Mouse (Mus musculus): ENCODE data around the gene Adgrd1. TPM values are rescaled to one million over a fixed set of nuclear protein-coding genes. Genes with fewer than 3 reads are reported as not detected.

Adgrd1 gene
- polyA plus RNA-seq, 1 experiment from 2014 or later = 0.06 TPM

- H3K4me3 ChIP-seq = no peak overlapping the region
- no peak overlapping the region for H3K4me2 ChIP-seq (replicated peaks)
- no peak overlapping the region for H3K27ac ChIP-seq
- 88% methylated on average over 8 of the region's 8 CpGs for WGBS
- peaks cover 5% of the 10 kb centered on the region; the same call in 1 of the 2 replicates for H3K4me1 ChIP-seq
- H3K27me3 ChIP-seq (replicated peaks) = 0 out of 2 replicates have a peak, but pooled peaks cover 5% of the 10 kb centered on the region
- H3K36me3 ChIP-seq = no peaks in the 10 kb centered on the region
- no peak overlapping the region for H3K9ac ChIP-seq
- no peaks in the 10 kb centered on the region for H3K9me3 ChIP-seq
- no peak for ATAC-seq (ENCODE audit: low FRiP score, low read depth)
Observed at GRCm38 (mm10) chr5:129066541-129067230, 29.9 kb upstream of the Adgrd1 start.

GRCm38 (mm10) chr5:129067231-129067834 lies 29.2 kb upstream of the Adgrd1 start:
- peaks cover 5% of the 10 kb centered on the region; the same call in 1 of the 2 replicates for H3K4me1 ChIP-seq
- H3K4me3 ChIP-seq = no peak overlapping the region
- 0 out of 2 replicates have a peak, but pooled peaks cover 3% of the 10 kb centered on the region for H3K27me3 ChIP-seq (replicated peaks)
- H3K36me3 ChIP-seq = no peaks in the 10 kb centered on the region
- no peak overlapping the region for H3K27ac ChIP-seq
- no peak overlapping the region for H3K4me2 ChIP-seq (replicated peaks)
- no peak for ATAC-seq (ENCODE audit: low FRiP score, low read depth)
- H3K9ac ChIP-seq = no peak overlapping the region
- 79% methylated on average over 13 of the region's 13 CpGs for WGBS
- H3K9me3 ChIP-seq = no peaks in the 10 kb centered on the region

GRCm38 (mm10) chr5:129071761-129072280 lies 24.7 kb upstream of the Adgrd1 start:
- WGBS = 72% methylated on average over 14 of the region's 14 CpGs
- no peaks in the 10 kb centered on the region for H3K27me3 ChIP-seq (replicated peaks)
- no peak for ATAC-seq (ENCODE audit: low FRiP score, low read depth)
- H3K4me1 ChIP-seq = no peaks in the 10 kb centered on the region; the same call in 1 of the 2 replicates
- H3K4me3 ChIP-seq = no peak overlapping the region
- no peaks in the 10 kb centered on the region for H3K36me3 ChIP-seq
- H3K9ac ChIP-seq = no peak overlapping the region
- no peak overlapping the region for H3K27ac ChIP-seq
- H3K9me3 ChIP-seq = no peaks in the 10 kb centered on the region
- H3K4me2 ChIP-seq (replicated peaks) = no peak overlapping the region

- H3K27ac ChIP-seq = no peak overlapping the region
- no peak for ATAC-seq (ENCODE audit: low FRiP score, low read depth)
- H3K36me3 ChIP-seq = no peaks in the 10 kb centered on the region
- H3K27me3 ChIP-seq (replicated peaks) = no peaks in the 10 kb centered on the region
- H3K9ac ChIP-seq = no peak overlapping the region
- H3K4me1 ChIP-seq = no peaks in the 10 kb centered on the region; the same call in 1 of the 2 replicates
- no peak overlapping the region for H3K4me3 ChIP-seq
- no peak overlapping the region for H3K4me2 ChIP-seq (replicated peaks)
- 79% methylated on average over 6 of the region's 6 CpGs for WGBS
- H3K9me3 ChIP-seq = no peaks in the 10 kb centered on the region
Observed at GRCm38 (mm10) chr5:129073404-129073803, 23.1 kb upstream of the Adgrd1 start.

GRCm38 (mm10) chr5:129076098-129076497 lies 20.5 kb upstream of the Adgrd1 start:
- WGBS = 86% methylated on average over 6 of the region's 6 CpGs
- ATAC-seq (ENCODE audit: low FRiP score, low read depth) = no peak

DNA sequence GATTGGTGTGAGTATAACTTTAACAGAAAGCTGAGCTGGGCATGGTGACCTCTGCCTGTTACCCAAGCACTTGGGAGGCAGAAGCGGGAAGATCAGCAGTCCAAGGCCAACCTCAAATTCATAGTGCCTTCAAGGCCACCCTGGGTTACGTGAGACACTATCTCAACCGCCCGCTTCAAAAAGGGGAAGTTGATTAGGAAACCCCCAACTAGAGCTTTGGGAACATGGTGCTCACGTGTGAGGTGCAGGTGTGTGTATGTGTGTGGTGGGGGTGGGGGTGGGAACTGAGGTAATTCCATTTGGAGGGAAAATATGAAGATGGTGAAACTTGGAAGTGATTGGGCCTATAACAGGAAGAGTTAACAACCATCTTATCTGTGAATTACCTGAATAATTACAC lies 19.3 kb upstream of the Adgrd1 start:
- ATAC-seq (ENCODE audit: low FRiP score, low read depth) = no peak
- 88% methylated on average over 5 of the region's 5 CpGs for WGBS

More at GRCm38 (mm10) chr5:129076098-129076497, 20.5 kb upstream of the Adgrd1 start:
- Histone ChIP-seq H3K36me3 (no peaks in the 10 kb centered on the region), H3K27ac (no peak overlapping the region), H3K27me3 (replicated peaks) (no peaks in the 10 kb centered on the region), H3K4me3 (no peak overlapping the region), H3K4me1 (no peaks in the 10 kb centered on the region; the same call in 1 of the 2 replicates), H3K9ac (no peak overlapping the region), H3K9me3 (no peaks in the 10 kb centered on the region), H3K4me2 (replicated peaks) (no peak overlapping the region)

GRCm38 (mm10) chr5:129081521-129081920 lies 15.0 kb upstream of the Adgrd1 start:
- Histone ChIP-seq H3K9me3 (no peaks in the 10 kb centered on the region), H3K4me3 (no peak overlapping the region), H3K36me3 (no peaks in the 10 kb centered on the region), H3K4me1 (no peaks in the 10 kb centered on the region), H3K27me3 (replicated peaks) (no peaks in the 10 kb centered on the region), H3K4me2 (replicated peaks) (no peak overlapping the region), H3K27ac (no peak overlapping the region), H3K9ac (no peak overlapping the region)
- ATAC-seq (ENCODE audit: low FRiP score, low read depth) = no peak
- 86% methylated on average over 7 of the region's 7 CpGs for WGBS

More for the DNA sequence above, 19.3 kb upstream of the Adgrd1 start:
- H3K4me1 ChIP-seq = no peaks in the 10 kb centered on the region; the same call in 1 of the 2 replicates
- H3K4me2 ChIP-seq (replicated peaks) = no peak overlapping the region
- no peaks in the 10 kb centered on the region for H3K9me3 ChIP-seq
- H3K27me3 ChIP-seq (replicated peaks) = no peaks in the 10 kb centered on the region
- no peak overlapping the region for H3K4me3 ChIP-seq
- no peaks in the 10 kb centered on the region for H3K36me3 ChIP-seq
- no peak overlapping the region for H3K27ac ChIP-seq
- no peak overlapping the region for H3K9ac ChIP-seq

DNA sequence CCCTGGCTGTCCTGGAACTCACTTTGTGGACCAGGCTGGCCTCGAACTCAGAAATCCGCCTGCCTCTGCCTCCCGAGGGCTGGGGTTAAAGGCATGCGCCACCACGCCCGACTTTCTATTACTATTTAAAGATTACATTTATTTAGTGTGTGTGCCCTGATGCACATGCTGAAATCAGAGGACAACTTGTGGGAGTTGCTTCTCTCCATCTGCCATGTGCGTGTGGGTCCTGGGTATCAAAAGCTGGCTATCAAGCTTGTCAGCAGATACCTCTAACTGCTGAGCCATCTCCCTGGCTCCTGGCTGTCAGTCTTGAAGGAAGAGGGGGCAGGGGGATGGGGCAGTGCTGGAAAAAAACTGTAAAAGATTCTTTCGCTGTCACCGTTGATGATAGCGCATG lies 11.4 kb upstream of the Adgrd1 start:
- WGBS = 89% methylated on average over 10 of the region's 10 CpGs
- no peaks in the 10 kb centered on the region for H3K27me3 ChIP-seq (replicated peaks)
- no peak overlapping the region for H3K9ac ChIP-seq
- no peak overlapping the region for H3K27ac ChIP-seq
- no peak for ATAC-seq (ENCODE audit: low FRiP score, low read depth)
- H3K4me2 ChIP-seq (replicated peaks) = no peak overlapping the region
- no peaks in the 10 kb centered on the region for H3K4me1 ChIP-seq
- H3K9me3 ChIP-seq = no peaks in the 10 kb centered on the region
- no peaks in the 10 kb centered on the region for H3K36me3 ChIP-seq
- H3K4me3 ChIP-seq = no peak overlapping the region

DNA sequence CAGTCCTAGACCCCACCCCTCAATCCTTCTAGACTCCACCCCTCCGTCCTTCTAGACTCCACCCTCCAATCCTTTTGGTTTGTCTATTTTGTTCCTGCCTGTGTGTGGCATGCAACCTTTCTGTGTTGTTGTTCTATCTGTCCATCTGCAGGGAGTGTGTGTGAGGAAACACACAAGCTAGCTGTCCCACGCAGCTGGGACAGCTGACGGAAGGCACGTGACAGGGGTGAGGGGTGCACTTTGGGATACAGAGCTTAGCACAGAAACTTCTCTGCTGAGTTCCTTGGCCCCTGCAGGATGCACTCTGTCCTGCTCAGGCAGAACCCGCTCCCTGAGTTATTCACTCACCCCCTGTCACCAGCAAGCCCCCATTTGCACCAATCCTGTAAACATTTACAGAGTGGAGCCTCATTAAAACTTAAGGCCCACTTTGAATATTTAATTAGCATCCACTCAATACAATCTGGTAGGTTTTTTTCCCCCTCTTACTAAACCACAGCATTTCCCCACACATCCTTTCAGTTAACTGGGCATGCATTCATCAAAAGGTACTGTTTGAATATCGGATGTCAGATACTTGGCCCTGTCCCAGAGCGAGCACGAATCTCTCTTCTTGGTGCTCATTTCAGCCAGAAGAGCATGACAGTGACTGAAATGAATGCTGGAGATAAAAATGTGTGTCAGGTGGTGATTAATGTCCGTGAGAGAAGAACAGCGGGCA lies 4.0 kb upstream of the Adgrd1 start:
- H3K27me3 ChIP-seq (replicated peaks) = no peaks in the 10 kb centered on the region
- H3K4me3 ChIP-seq = no peak overlapping the region
- H3K9ac ChIP-seq = no peak overlapping the region
- no peak overlapping the region for H3K27ac ChIP-seq
- H3K4me1 ChIP-seq = no peaks in the 10 kb centered on the region
- WGBS = 75% methylated on average over 10 of the region's 10 CpGs
- no peak for ATAC-seq (ENCODE audit: low FRiP score, low read depth)
- H3K36me3 ChIP-seq = no peaks in the 10 kb centered on the region
- no peaks in the 10 kb centered on the region for H3K9me3 ChIP-seq
- H3K4me2 ChIP-seq (replicated peaks) = no peak overlapping the region

GRCm38 (mm10) chr5:129093158-129093557 lies 3.4 kb upstream of the Adgrd1 start:
- WGBS = 78% methylated on average over 4 of the region's 4 CpGs
- Histone ChIP-seq H3K9me3 (no peaks in the 10 kb centered on the region), H3K27me3 (replicated peaks) (no peaks in the 10 kb centered on the region), H3K4me3 (no peak overlapping the region), H3K4me1 (no peaks in the 10 kb centered on the region), H3K4me2 (replicated peaks) (no peak overlapping the region), H3K9ac (no peak overlapping the region), H3K27ac (no peak overlapping the region), H3K36me3 (no peaks in the 10 kb centered on the region)
- ATAC-seq (ENCODE audit: low FRiP score, low read depth) = no peak

DNA sequence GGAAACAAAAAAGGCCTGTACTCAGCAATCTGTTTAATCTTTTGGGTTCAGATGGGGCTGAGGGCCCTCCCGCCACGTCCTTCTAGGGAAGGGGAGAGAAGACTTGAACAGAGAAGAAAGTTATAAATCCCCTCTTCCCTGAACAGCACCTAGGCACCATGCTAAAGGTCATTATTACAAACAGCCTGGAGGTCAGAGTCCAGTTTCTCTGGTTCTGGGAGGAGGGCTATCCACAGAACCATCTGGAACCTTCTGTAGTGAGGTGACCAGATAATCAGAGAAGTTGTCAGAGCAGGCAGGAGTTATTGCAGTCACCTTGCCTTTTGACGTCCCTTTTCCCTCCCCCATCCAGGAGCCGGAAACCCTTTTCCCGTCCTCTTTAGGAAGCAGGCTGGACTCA lies 2.3 kb upstream of the Adgrd1 start:
- WGBS = 59% methylated on average over 5 of the region's 5 CpGs
- no peaks in the 10 kb centered on the region for H3K36me3 ChIP-seq
- no peak overlapping the region for H3K27ac ChIP-seq
- no peak overlapping the region for H3K9ac ChIP-seq
- H3K4me2 ChIP-seq (replicated peaks) = no peak overlapping the region
- H3K27me3 ChIP-seq (replicated peaks) = no peaks in the 10 kb centered on the region
- H3K4me1 ChIP-seq = no peaks in the 10 kb centered on the region
- no peak for ATAC-seq (ENCODE audit: low FRiP score, low read depth)
- no peaks in the 10 kb centered on the region for H3K9me3 ChIP-seq
- no peak overlapping the region for H3K4me3 ChIP-seq

DNA sequence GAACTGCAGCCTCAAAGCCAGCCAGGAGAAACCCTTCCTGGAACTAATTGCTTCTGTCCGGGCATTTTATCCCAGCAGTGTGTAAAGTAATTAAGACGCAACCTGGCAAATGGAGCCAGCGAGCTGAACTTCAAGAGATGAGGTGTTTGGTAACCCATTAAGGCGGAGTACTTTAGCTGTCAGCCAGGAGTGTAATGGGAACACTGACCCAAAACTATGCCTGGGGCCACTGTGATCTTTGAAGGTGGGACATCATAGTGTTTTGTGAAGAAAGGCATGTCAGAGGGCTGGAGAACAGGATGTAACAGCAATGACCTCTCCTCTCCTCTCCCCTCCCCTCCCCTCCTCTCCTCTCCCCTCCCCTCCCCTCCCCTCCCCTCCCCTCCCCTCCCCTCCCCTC lies 7.5 kb downstream of the Adgrd1 start:
- Histone ChIP-seq H3K27me3 (replicated peaks) (no peaks in the 10 kb centered on the region), H3K9me3 (no peaks in the 10 kb centered on the region), H3K4me1 (no peaks in the 10 kb centered on the region), H3K27ac (no peak overlapping the region), H3K4me2 (replicated peaks) (no peak overlapping the region), H3K36me3 (no peaks in the 10 kb centered on the region), H3K9ac (no peak overlapping the region), H3K4me3 (no peak overlapping the region)
- no peak for ATAC-seq (ENCODE audit: low FRiP score, low read depth)
- WGBS = 29% methylated on average over 4 of the region's 4 CpGs
